Comparison of ENCODE assay signal across 29 mouse cellular contexts in genomic region chr16:23096886-23097285, GRCm38 (mm10). TPM values are rescaled to one million over a fixed set of nuclear protein-coding genes. Genes with fewer than 3 reads are reported as not detected.
"Had no signal": no experiment of that assay in that cellular context is flagged by ENCODE, and none has a peak within 500 bp of the region (broad histone marks: within the 10 kb centered on the region; RNA-seq: fewer than 3 reads in every experiment).

No protein-coding gene starts in this region.

RNA-seq across cellular contexts. Expression of gene Rfc4, which starts 30.7 kb away (rescaled TPM):
- polyA plus RNA-seq: liver, adult 2 months had no signal

RNA-seq across cellular contexts. Expression of gene Kng1, which starts 39.2 kb away (rescaled TPM):
- total RNA-seq: gastrocnemius, adult 2 months; gastrocnemius, postnatal 25 days; granulocyte monocyte progenitor cell, adult 5-6 weeks; heart, adult 2 months; heart, postnatal 14 days; heart, postnatal 36 days; hematopoietic stem cell, adult 5-6 weeks; layer of hippocampus, adult 8-10 months; layer of hippocampus, postnatal 14 days; layer of hippocampus, postnatal 36 days; left cerebral cortex, adult 18-20 months; left cerebral cortex, adult 8-10 months; left cerebral cortex, postnatal 10 days; left cerebral cortex, postnatal 25 days; left cerebral cortex, postnatal 4 days had no signal
- polyA plus RNA-seq: heart, adult 2 months; hindbrain, embryonic 11.5 days; hindbrain, embryonic 13.5 days; inflammation-experienced regulatory T-cells, adult 6 months had no signal

RNA-seq across cellular contexts. Expression of gene Adipoq, which starts 49.5 kb away (rescaled TPM):
- total RNA-seq: hematopoietic stem cell, adult 5-6 weeks; layer of hippocampus, adult 8-10 months; layer of hippocampus, postnatal 14 days; layer of hippocampus, postnatal 36 days; left cerebral cortex, adult 18-20 months; left cerebral cortex, adult 8-10 months; left cerebral cortex, postnatal 10 days; left cerebral cortex, postnatal 25 days; left cerebral cortex, postnatal 4 days had no signal
- polyA plus RNA-seq: heart, embryonic 15.5 days; hindbrain, embryonic 11.5 days; hindbrain, embryonic 13.5 days; hindbrain, embryonic 15.5 days; intestine, embryonic 15.5 days; intestine, postnatal 0 days; kidney, embryonic 14.5 days; limb, embryonic 11.5 days; limb, embryonic 15.5 days; liver, adult 2 months; liver, embryonic 12.5 days; liver, embryonic 14.5 days; liver, embryonic 16.5 days had no signal
